Mouse (Mus musculus) lung, embryonic 15.5 days (tissue): ENCODE data around the gene Ppfibp1. TPM values are rescaled to one million over a fixed set of nuclear protein-coding genes. Genes with fewer than 3 reads are reported as not detected.

Experiments
- ATAC-seq: fragments of 200-750 bp; cut with Nextera tagmentation; 2 replicates; pipeline ENCODE4 v1.8.0; 2017; ENCODE audit warnings: moderate number of reproducible peaks, borderline replicate concordance; ENCODE audit not compliant: low FRiP score, low TSS enrichment; ENCODE audit errors: extremely low read depth
- H3K27ac ChIP-seq: fragments of 300-500 bp; sonication (generic); 2 replicates; pipeline ENCODE4 v1.5.1; 2015; ENCODE audit warnings: moderate library complexity, mild to moderate bottlenecking, inconsistent platforms
- H3K27me3 ChIP-seq: fragments of 300-500 bp; sonication (generic); 2 replicates; pipeline ENCODE4 v1.6.1; 2015; ENCODE audit warnings: inconsistent platforms
- H3K36me3 ChIP-seq: fragments of 300-500 bp; sonication (generic); 2 replicates; pipeline ENCODE4 v1.6.1; 2015; ENCODE audit warnings: inconsistent platforms
- H3K4me1 ChIP-seq: fragments of 300-500 bp; sonication (generic); 2 replicates; pipeline ENCODE4 v1.6.1; 2015; ENCODE audit warnings: inconsistent platforms
- H3K4me2 ChIP-seq: fragments of 300-500 bp; sonication (generic); 2 replicates; pipeline ENCODE4 v1.6.1; 2015; ENCODE audit warnings: inconsistent platforms, mild to moderate bottlenecking, moderate library complexity
- H3K4me3 ChIP-seq: fragments of 300-500 bp; sonication (generic); 2 replicates; pipeline ENCODE4 v1.5.1; 2015; ENCODE audit warnings: mild to moderate bottlenecking, inconsistent platforms
- H3K9ac ChIP-seq: fragments of 300-500 bp; sonication (generic); 2 replicates; pipeline ENCODE4 v1.6.1; 2015; ENCODE audit warnings: inconsistent platforms
- H3K9me3 ChIP-seq: fragments of 300-500 bp; sonication (generic); 2 replicates; pipeline ENCODE4 v1.6.1; 2016; ENCODE audit warnings: inconsistent platforms
- WGBS: fragments of 180-500 bp; shearing (Covaris S2); methylation state at CpG from one replicate; pipeline ENCODE4 v1.1.7; 2015; 5-methylcytosine and 5-hydroxymethylcytosine counted together
- polyA plus RNA-seq: library from polyadenylated mRNA; unstranded; fragments of >200 nt; fragmentation: Nextera tagmentation; extraction: Ambion mirVana; gene quantifications from 2 replicates; pipeline ENCODE4 v1.2.1, GENCODE M21; 2015

Ppfibp1 gene
- polyA plus RNA-seq, 1 experiment from 2014 or later, result 52.3 TPM

GRCm38 (mm10) chr6:147010811-147011520, 122.7 kb downstream of the Ppfibp1 start:
- Histone ChIP-seq H3K4me2 (no peak overlapping the region), H3K9ac (no peak overlapping the region), H3K36me3 (peaks cover 14% of the 10 kb centered on the region), H3K27me3 (no peaks in the 10 kb centered on the region), H3K4me1 (no peaks in the 10 kb centered on the region), H3K9me3 (no peaks in the 10 kb centered on the region), H3K27ac (no peak overlapping the region), H3K4me3 (no peak overlapping the region)
- WGBS, result 79% methylated on average over 15 of the region's 15 CpGs
- ATAC-seq, result no peak

GRCm38 (mm10) chr6:147011555-147011954, 123.3 kb downstream of the Ppfibp1 start:
- H3K27ac ChIP-seq, result no peak overlapping the region
- H3K4me2 ChIP-seq, result no peak overlapping the region
- no peak overlapping the region for H3K9ac ChIP-seq
- H3K4me1 ChIP-seq, result no peaks in the 10 kb centered on the region
- no peaks in the 10 kb centered on the region for H3K9me3 ChIP-seq
- peaks cover 14% of the 10 kb centered on the region for H3K36me3 ChIP-seq
- no peak for ATAC-seq
- WGBS, result 63% methylated on average over 6 of the region's 6 CpGs
- no peak overlapping the region for H3K4me3 ChIP-seq
- no peaks in the 10 kb centered on the region for H3K27me3 ChIP-seq

- Histone ChIP-seq H3K27ac (no peak overlapping the region), H3K4me2 (no peak overlapping the region), H3K4me3 (no peak overlapping the region), H3K9me3 (no peaks in the 10 kb centered on the region), H3K27me3 (no peaks in the 10 kb centered on the region), H3K9ac (no peak overlapping the region), H3K4me1 (no peaks in the 10 kb centered on the region), H3K36me3 (peaks cover 15% of the 10 kb centered on the region)
- WGBS, result 68% methylated on average over 6 of the region's 6 CpGs
- ATAC-seq, result no peak
Observed at GRCm38 (mm10) chr6:147011977-147012376, 123.7 kb downstream of the Ppfibp1 start.

GRCm38 (mm10) chr6:147013546-147013945, 125.3 kb downstream of the Ppfibp1 start:
- H3K27ac ChIP-seq, result no peak overlapping the region
- H3K4me1 ChIP-seq, result no peaks in the 10 kb centered on the region
- no peak overlapping the region for H3K4me3 ChIP-seq
- H3K9ac ChIP-seq, result no peak overlapping the region
- H3K9me3 ChIP-seq, result no peaks in the 10 kb centered on the region
- H3K27me3 ChIP-seq, result no peaks in the 10 kb centered on the region
- H3K36me3 ChIP-seq, result peaks cover 14% of the 10 kb centered on the region
- no peak for ATAC-seq
- WGBS, result 93% methylated on average over 1 of the region's 1 CpGs
- H3K4me2 ChIP-seq, result no peak overlapping the region

GRCm38 (mm10) chr6:147017906-147018305, 129.6 kb downstream of the Ppfibp1 start:
- no peak for ATAC-seq
- 90% methylated on average over 4 of the region's 4 CpGs for WGBS
- H3K9me3 ChIP-seq, result no peaks in the 10 kb centered on the region
- peaks cover 35% of the 10 kb centered on the region for H3K36me3 ChIP-seq
- H3K4me3 ChIP-seq, result no peak overlapping the region
- H3K9ac ChIP-seq, result no peak overlapping the region
- H3K27me3 ChIP-seq, result no peaks in the 10 kb centered on the region
- no peak overlapping the region for H3K4me2 ChIP-seq
- no peak overlapping the region for H3K27ac ChIP-seq
- H3K4me1 ChIP-seq, result no peaks in the 10 kb centered on the region

- H3K4me2 ChIP-seq, result no peak overlapping the region
- H3K4me3 ChIP-seq, result no peak overlapping the region
- H3K9me3 ChIP-seq, result no peaks in the 10 kb centered on the region
- no peak for ATAC-seq
- no peak overlapping the region for H3K27ac ChIP-seq
- H3K27me3 ChIP-seq, result no peaks in the 10 kb centered on the region
- 89% methylated on average over 5 of the region's 5 CpGs for WGBS
- H3K36me3 ChIP-seq, result peaks cover 39% of the 10 kb centered on the region
- no peaks in the 10 kb centered on the region for H3K4me1 ChIP-seq
- H3K9ac ChIP-seq, result no peak overlapping the region
Observed at GRCm38 (mm10) chr6:147018364-147018763, 130.1 kb downstream of the Ppfibp1 start.

GRCm38 (mm10) chr6:147021181-147021580, 132.9 kb downstream of the Ppfibp1 start:
- H3K9me3 ChIP-seq, result no peaks in the 10 kb centered on the region
- H3K27me3 ChIP-seq, result no peaks in the 10 kb centered on the region
- no peaks in the 10 kb centered on the region for H3K4me1 ChIP-seq
- ATAC-seq, result no peak
- no peak overlapping the region for H3K27ac ChIP-seq
- H3K36me3 ChIP-seq, result peaks cover 41% of the 10 kb centered on the region
- no peak overlapping the region for H3K4me2 ChIP-seq
- no peak overlapping the region for H3K4me3 ChIP-seq
- no peak overlapping the region for H3K9ac ChIP-seq
- 88% methylated on average over 5 of the region's 5 CpGs for WGBS

GRCm38 (mm10) chr6:147022375-147023132, 134.3 kb downstream of the Ppfibp1 start:
- H3K27ac ChIP-seq, result no peak overlapping the region
- no peaks in the 10 kb centered on the region for H3K27me3 ChIP-seq
- no peak overlapping the region for H3K4me2 ChIP-seq
- no peak overlapping the region for H3K9ac ChIP-seq
- H3K4me3 ChIP-seq, result no peak overlapping the region
- ATAC-seq, result no peak
- H3K9me3 ChIP-seq, result no peaks in the 10 kb centered on the region
- peaks cover 43% of the 10 kb centered on the region for H3K36me3 ChIP-seq
- no peaks in the 10 kb centered on the region for H3K4me1 ChIP-seq
- WGBS, result 91% methylated on average over 16 of the region's 16 CpGs

- Histone ChIP-seq H3K9me3 (no peaks in the 10 kb centered on the region), H3K4me3 (no peak overlapping the region), H3K9ac (no peak overlapping the region), H3K4me2 (no peak overlapping the region), H3K4me1 (no peaks in the 10 kb centered on the region), H3K27ac (no peak overlapping the region), H3K27me3 (no peaks in the 10 kb centered on the region), H3K36me3 (peaks cover 44% of the 10 kb centered on the region)
- WGBS, result 91% methylated on average over 2 of the region's 2 CpGs
- ATAC-seq, result no peak
Observed at GRCm38 (mm10) chr6:147023133-147023395, 134.8 kb downstream of the Ppfibp1 start.

- no peaks in the 10 kb centered on the region for H3K27me3 ChIP-seq
- no peak overlapping the region for H3K9ac ChIP-seq
- H3K4me2 ChIP-seq, result no peak overlapping the region
- H3K36me3 ChIP-seq, result peaks cover 47% of the 10 kb centered on the region
- H3K27ac ChIP-seq, result no peak overlapping the region
- H3K9me3 ChIP-seq, result no peaks in the 10 kb centered on the region
- no peak for ATAC-seq
- H3K4me1 ChIP-seq, result no peaks in the 10 kb centered on the region
- H3K4me3 ChIP-seq, result no peak overlapping the region
Observed at GRCm38 (mm10) chr6:147023568-147023967, 135.3 kb downstream of the Ppfibp1 start.

GRCm38 (mm10) chr6:147024761-147025160, 136.5 kb downstream of the Ppfibp1 start:
- Histone ChIP-seq H3K36me3 (peaks cover 42% of the 10 kb centered on the region), H3K9ac (no peak overlapping the region), H3K4me1 (no peaks in the 10 kb centered on the region), H3K27ac (no peak overlapping the region), H3K4me3 (no peak overlapping the region), H3K9me3 (no peaks in the 10 kb centered on the region), H3K27me3 (no peaks in the 10 kb centered on the region), H3K4me2 (no peak overlapping the region)
- ATAC-seq, result no peak
- WGBS, result 59% methylated on average over 3 of the region's 3 CpGs

GRCm38 (mm10) chr6:147028396-147028795, 140.1 kb downstream of the Ppfibp1 start:
- no peak overlapping the region for H3K27ac ChIP-seq
- H3K36me3 ChIP-seq, result peaks cover 35% of the 10 kb centered on the region; the same call in 1 of the 2 replicates
- ATAC-seq, result no peak
- no peaks in the 10 kb centered on the region for H3K9me3 ChIP-seq
- WGBS, result 87% methylated on average over 2 of the region's 2 CpGs
- no peaks in the 10 kb centered on the region for H3K27me3 ChIP-seq
- H3K9ac ChIP-seq, result no peak overlapping the region
- no peaks in the 10 kb centered on the region for H3K4me1 ChIP-seq
- H3K4me3 ChIP-seq, result no peak overlapping the region
- H3K4me2 ChIP-seq, result no peak overlapping the region
